Mouse (Mus musculus) ES-Bruce4 (cell line): ENCODE measurements at regions not wholly inside any gene's neighbourhood (a gene's known extent, or its start where the extent isn't known, plus 50 kb on each side); places are given as distances from the start of the nearest gene placed in this dataset.
"Not testable (repeated sequence)": the region's sequence is repeated elsewhere in the genome, so short reads cannot be mapped to it uniquely, and the experiment has no call there.

ENCODE experiments used
- H3K27ac ChIP-seq: 2 replicates; pipeline ENCODE4 v1.5.1; 2012; ENCODE audit warnings: low read length, inconsistent platforms; ENCODE audit not compliant: insufficient read depth
- H3K27me3 ChIP-seq: 2 replicates; pipeline ENCODE4 v1.6.1; 2012; ENCODE audit warnings: mild to moderate bottlenecking, low read length, inconsistent platforms; ENCODE audit not compliant: control insufficient read depth, poor library complexity, insufficient read depth, severe bottlenecking
- H3K36me3 ChIP-seq: 2 replicates; pipeline ENCODE4 v1.6.1; 2012; ENCODE audit warnings: inconsistent platforms, mild to moderate bottlenecking, low read length, moderate library complexity; ENCODE audit not compliant: control insufficient read depth, poor library complexity, insufficient read depth, severe bottlenecking
- H3K4me1 ChIP-seq: one replicate; pipeline ENCODE4 v1.8.1; 2011; ENCODE audit warnings: low read length; ENCODE audit not compliant: control insufficient read depth, insufficient read depth
- H3K4me3 ChIP-seq: 2 replicates; pipeline ENCODE4 v1.5.1; 2011; ENCODE audit warnings: low read depth, mild to moderate bottlenecking, low read length
- H3K9ac ChIP-seq: 2 replicates; pipeline ENCODE4 v1.6.1; 2012; ENCODE audit warnings: low read depth, mild to moderate bottlenecking, inconsistent platforms; ENCODE audit not compliant: poor library complexity, severe bottlenecking
- H3K9me3 ChIP-seq: replicated peaks from 2 replicates; pipeline ENCODE4 v1.6.1; 2012; ENCODE audit warnings: mild to moderate bottlenecking, low read length, inconsistent platforms; ENCODE audit not compliant: control insufficient read depth, poor library complexity, insufficient read depth, severe bottlenecking
- CTCF ChIP-seq: IDR thresholded peaks from one replicate; pipeline ENCODE4 v1.8.1; 2011; ENCODE audit warnings: low read depth, low read length
- EP300 ChIP-seq: IDR thresholded peaks from 2 replicates; pipeline ENCODE4 v1.6.1; 2011; ENCODE audit warnings: low read depth, low read length; ENCODE audit not compliant: insufficient read depth
- POLR2A ChIP-seq: IDR thresholded peaks from one replicate; pipeline ENCODE4 v1.8.1; 2011; ENCODE audit warnings: low read length; ENCODE audit not compliant: insufficient read depth

DNA sequence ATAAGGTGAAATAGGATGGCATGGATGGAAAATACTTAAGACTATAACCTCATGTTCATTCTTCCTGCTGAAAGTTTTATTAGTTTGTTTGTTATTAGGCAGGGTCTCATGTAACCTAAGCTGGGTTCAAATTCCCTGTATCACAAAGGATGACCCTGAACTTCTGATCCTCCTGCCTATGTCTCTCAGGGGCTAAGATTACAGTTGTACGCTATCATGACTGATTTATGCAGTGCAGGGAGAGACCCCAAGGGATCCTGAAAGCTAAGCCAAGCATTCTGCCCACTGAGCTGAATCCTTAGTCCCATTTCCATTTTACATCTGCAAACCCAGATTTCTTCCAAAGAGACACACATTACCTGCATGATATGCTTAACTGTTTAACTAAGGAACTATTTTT lies 166.4 kb upstream of the Tbl1xr1 start:
- no peak for TF ChIP-seq POLR2A
- TF ChIP-seq EP300 = no peak
- TF ChIP-seq CTCF = no peak
- Histone ChIP-seq H3K27me3 (no peaks in the 10 kb centered on the region), H3K4me1 (no peaks in the 10 kb centered on the region), H3K9me3 (no peaks in the 10 kb centered on the region), H3K9ac (no peak overlapping the region), H3K27ac (no peak overlapping the region), H3K36me3 (no peaks in the 10 kb centered on the region), H3K4me3 (no peak overlapping the region)

GRCm38 (mm10) chr3:21911071-21911470 lies 165.4 kb upstream of the Tbl1xr1 start:
- Histone ChIP-seq H3K4me1 (no peaks in the 10 kb centered on the region), H3K4me3 (no peak overlapping the region), H3K9ac (no peak overlapping the region), H3K9me3 (no peaks in the 10 kb centered on the region), H3K27me3 (no peaks in the 10 kb centered on the region), H3K27ac (no peak overlapping the region), H3K36me3 (no peaks in the 10 kb centered on the region)
- TF ChIP-seq CTCF = no peak
- TF ChIP-seq POLR2A = no peak
- no peak for TF ChIP-seq EP300

- no peaks in the 10 kb centered on the region for H3K4me1 ChIP-seq
- no peaks in the 10 kb centered on the region for H3K36me3 ChIP-seq
- no peak overlapping the region for H3K4me3 ChIP-seq
- no peak overlapping the region for H3K27ac ChIP-seq
- TF ChIP-seq EP300 = no peak
- no peak for TF ChIP-seq POLR2A
- no peak for TF ChIP-seq CTCF
- no peaks in the 10 kb centered on the region for H3K9me3 ChIP-seq
- H3K9ac ChIP-seq = no peak overlapping the region
- H3K27me3 ChIP-seq = no peaks in the 10 kb centered on the region
These were observed 159.1 kb upstream of the Tbl1xr1 start for GRCm38 (mm10) chr3:21917228-21917910.

DNA sequence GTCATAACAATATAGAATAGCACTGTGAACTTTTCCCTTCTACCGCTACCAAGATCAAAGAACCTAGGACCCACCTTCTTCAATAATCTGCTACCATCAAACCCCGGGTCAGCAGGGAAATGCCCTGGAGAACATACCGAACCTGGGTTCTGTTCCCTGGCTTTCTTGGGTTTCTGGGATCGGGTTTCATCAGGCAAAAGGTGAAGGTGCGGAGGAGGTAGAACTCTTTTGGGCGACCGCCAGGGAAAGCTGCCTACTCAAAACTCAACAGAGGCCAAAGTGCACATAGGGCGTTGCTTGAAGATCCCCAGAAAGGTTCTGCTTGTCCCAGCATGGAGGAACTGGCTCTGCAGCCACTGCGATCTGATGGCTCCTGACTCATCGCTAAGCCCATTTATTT lies 158.0 kb upstream of the Tbl1xr1 start:
- Histone ChIP-seq H3K4me3 (no peak overlapping the region), H3K36me3 (no peaks in the 10 kb centered on the region), H3K27ac (no peak overlapping the region), H3K4me1 (no peaks in the 10 kb centered on the region), H3K9ac (no peak overlapping the region), H3K27me3 (no peaks in the 10 kb centered on the region), H3K9me3 (no peaks in the 10 kb centered on the region)
- TF ChIP-seq CTCF (no peak), POLR2A (no peak), EP300 (no peak)

DNA sequence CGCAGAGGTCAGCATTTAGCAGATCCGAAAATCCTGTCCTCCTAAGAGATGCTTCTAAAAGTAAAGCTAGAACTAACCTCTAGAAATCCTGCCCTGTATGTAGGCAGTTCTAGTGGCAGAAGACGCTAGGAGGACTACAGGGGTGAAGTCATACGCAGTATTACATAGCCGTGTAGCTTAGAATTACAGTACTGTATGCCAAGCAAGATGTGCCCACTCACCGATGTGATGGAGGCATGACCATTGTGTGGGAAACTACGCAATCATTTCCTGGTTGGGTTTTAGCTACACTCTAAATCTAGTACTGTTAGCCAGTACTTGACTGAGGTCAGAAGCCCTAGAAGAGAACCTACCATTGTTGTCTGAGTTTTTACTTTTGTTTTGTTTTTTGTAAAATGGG lies 156.5 kb upstream of the Tbl1xr1 start:
- TF ChIP-seq POLR2A (no peak), CTCF (no peak), EP300 (no peak)

GRCm38 (mm10) chr3:21931951-21932350 lies 144.5 kb upstream of the Tbl1xr1 start:
- Histone ChIP-seq H3K27me3 (no peaks in the 10 kb centered on the region), H3K27ac (no peak overlapping the region), H3K9ac (no peak overlapping the region), H3K4me1 (peaks cover 2% of the 10 kb centered on the region), H3K36me3 (no peaks in the 10 kb centered on the region), H3K9me3 (no peaks in the 10 kb centered on the region), H3K4me3 (no peak overlapping the region)
- TF ChIP-seq POLR2A (no peak), CTCF (no peak), EP300 (no peak)

More for the DNA sequence above, 156.5 kb upstream of the Tbl1xr1 start:
- H3K27ac ChIP-seq = no peak overlapping the region
- no peak overlapping the region for H3K9ac ChIP-seq
- no peaks in the 10 kb centered on the region for H3K36me3 ChIP-seq
- no peak overlapping the region for H3K4me3 ChIP-seq
- no peaks in the 10 kb centered on the region for H3K9me3 ChIP-seq
- H3K27me3 ChIP-seq = no peaks in the 10 kb centered on the region
- H3K4me1 ChIP-seq = no peaks in the 10 kb centered on the region

- not testable (repeated sequence) for H3K36me3 ChIP-seq, H3K27ac ChIP-seq, H3K27me3 ChIP-seq, H3K9ac ChIP-seq, H3K4me1 ChIP-seq, H3K4me3 ChIP-seq, H3K9me3 ChIP-seq
These were observed 143.8 kb upstream of the Tbl1xr1 start for GRCm38 (mm10) chr3:21932696-21933095.
